Mouse (Mus musculus) lung, adult 18-20 months (tissue): ENCODE results near the gene Fam133b.
"Not testable (repeated sequence)": the region's sequence is repeated elsewhere in the genome, so short reads cannot be mapped to it uniquely, and the experiment has no call there.

Experiments
- DNase-seq, 2 experiments: peaks; one replicate each; pipeline ENCODE4 v3.0.0; 2022; ENCODE audit warnings: mixed read lengths in 2 of 2

Fam133b gene

DNA sequence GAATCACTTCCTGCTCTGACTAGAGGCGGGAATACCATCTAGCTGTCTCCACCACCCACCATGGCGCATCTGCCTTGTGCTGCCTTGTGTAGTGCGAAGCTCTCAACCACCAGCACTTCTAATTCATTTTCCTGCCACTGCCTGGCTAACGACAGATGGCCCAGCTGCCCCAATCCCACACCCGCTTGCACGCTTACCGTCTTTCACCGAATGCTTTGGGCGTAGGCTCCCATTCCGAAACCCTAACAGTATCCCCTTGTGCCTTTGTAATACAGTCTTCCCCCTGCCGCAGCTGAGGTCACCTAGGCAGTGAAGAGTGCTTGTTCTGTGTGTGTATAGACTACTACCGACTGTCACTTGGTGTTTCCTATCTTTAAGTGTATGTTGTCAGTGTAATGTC, 21.9 kb upstream of the Fam133b start:
- no peak for DNase-seq

DNA sequence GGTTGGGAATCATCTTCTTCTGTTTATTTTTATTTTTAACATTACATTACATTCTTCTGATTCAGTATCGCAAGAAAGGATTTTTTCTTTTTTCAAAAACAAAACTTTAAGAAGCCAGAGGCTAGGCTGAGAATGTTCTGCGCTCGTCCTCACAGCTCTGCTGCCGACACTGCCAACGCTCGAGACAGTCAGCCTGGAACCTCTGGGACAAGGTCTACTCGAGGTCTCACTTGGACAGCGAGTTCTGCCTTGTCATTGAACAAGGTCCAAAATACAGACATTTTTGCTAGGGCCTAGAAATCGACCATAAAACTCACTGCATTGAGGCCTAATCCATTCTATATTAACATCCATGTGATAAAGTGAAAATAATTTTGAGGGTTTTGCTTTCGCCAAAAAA, 20.8 kb upstream of the Fam133b start:
- DNase-seq, result no peak

DNA sequence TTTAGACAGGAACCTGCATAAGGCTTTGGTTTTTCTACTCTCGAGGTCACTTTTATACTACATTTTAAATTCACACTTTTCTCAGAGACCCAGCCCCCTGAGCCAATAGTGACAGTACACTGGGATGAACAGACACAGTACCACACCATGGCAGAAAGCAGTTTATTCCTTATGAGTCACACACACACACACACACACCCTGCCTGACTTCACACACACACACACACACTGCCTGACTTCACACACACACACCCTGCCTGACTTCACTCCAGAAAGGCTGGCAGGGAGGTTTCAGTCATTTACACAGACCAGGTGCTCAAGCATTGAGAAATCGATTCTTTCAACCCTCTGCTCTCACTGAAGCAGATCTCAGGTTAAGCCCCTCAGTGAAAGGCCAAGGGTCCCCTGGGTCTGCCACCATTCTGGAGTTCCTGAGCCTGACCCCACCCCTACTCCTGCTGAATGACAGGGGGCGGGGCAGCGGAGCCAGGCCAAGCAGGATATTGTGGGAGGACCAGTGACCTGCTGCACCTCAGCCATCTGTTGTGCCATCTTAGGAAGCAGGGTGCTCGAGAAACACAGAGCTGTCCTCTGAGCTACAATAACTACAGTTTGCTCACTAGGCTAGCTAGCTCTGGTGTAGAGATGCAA, 16.5 kb upstream of the Fam133b start:
- no peak for DNase-seq

DNA sequence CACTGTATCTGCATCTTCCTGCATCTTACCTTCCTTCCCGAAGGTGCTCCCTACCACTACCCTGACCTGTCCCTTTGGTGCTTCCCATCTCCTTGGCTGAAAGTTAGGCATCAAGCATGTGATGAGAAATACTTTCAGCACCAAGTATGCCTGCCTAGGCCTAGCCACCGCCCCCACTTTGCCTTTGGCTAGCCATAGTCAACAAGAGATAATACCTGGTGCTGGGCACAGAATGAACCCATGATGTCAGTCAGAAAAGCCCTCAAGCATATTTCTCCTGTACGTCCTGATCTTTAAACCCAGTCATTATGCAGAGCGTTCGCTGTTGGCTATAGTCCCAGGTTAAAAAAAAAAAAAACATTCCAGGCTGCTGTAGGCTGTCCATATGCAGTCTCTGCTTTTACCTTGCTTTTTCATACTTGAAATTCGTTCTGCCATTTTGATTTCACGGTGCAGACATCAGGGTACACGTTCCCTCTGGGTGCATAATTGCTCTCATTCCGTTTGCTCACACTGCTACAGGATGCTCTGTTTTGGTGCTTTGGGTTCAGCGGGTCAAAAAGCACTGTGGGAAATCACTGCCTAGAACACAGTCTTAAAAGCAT, 13.9 kb upstream of the Fam133b start:
- no peak for DNase-seq

DNA sequence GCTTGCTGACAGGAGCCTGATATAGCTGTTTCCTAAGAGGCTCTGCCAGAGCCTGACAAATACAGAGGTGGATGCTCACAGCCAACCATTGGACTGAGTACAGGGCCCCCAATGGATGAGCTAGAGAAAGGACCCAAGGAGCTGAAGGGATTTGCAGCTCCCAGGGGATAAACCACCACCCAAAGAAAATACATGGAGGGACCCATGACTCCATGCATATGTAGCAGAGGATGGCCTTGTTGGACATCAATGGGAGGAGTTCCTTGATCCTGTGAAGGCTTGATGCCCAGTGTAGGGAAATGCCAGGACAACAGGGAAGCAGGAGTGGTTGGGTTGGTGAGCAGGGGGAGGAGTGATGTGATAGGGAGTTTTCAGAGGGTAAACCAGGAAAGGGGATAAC, 11.6 kb upstream of the Fam133b start:
- not testable (repeated sequence) for DNase-seq

DNA sequence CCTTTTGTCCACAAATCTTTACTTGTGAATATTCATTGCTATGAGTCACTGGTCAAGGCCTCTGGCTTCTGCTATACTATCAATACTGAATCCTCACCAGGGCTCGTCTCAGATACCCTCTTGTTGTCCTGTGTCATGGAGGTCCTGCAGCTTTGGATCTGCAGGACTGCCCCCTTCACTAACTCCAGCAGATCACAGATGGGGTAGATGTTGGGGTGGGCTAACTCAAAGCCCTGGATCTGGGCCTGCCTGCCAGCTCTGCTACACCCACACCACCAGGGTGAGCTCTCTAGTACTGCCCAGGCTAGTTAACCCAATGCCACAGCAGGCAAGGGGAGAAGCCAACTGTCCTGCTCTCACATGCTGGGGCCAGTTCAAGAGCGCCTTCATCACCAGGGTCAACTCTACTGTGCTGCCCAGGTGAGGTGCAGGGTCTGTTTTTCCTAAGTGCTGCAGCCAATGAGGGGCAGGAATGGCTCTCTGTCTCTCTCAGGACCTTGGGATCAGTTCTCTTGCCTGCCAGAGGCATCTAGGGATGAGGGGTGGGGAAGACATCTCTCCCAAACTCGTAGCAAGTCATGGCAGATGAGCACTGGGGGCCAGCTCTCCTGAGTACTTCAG, 6.9 kb upstream of the Fam133b start:
- no peak for DNase-seq

DNA sequence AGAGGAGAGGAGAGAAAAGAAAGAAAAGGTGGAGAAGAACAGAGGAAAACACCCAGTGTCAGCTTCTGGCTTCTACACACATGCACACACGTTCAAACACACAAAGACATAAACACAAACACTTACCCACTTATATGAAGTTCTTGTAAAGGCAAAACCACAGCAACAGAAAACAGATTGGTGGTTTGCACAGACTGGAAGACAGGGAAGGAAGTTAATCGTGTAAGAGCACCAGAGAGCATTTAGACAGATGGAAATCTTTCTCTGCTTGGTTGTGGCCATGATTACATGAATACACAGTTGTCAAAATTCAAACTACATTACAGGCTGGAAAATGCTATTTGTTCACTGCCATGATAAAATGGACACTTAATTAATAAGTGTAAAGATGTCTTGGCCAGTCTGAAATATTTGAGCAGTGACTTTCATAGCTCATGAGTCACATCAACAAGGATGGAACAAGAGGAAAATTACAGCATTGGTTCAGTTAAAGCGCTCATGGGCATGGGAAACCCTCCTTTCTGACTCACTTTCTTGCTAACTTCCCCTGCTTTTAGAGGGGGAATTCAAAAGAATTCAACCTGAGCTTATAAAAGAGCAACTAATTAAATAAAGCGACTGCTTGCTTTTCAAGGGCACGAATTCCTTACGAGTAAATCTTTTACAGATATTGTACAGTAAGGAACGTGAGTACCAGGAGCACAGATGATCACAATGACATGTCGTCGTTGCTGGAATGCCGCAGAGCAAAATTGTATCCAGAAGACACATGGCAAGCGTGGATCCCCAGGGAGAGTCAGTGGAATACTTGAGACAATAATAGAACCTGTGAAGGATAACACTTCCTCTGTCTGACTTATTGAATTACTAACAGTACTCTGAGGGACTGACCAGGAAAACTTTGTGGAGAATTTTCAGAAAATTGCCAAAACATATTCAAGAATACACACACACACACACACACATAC, 4.8 kb upstream of the Fam133b start:
- DNase-seq, result no peak

DNA sequence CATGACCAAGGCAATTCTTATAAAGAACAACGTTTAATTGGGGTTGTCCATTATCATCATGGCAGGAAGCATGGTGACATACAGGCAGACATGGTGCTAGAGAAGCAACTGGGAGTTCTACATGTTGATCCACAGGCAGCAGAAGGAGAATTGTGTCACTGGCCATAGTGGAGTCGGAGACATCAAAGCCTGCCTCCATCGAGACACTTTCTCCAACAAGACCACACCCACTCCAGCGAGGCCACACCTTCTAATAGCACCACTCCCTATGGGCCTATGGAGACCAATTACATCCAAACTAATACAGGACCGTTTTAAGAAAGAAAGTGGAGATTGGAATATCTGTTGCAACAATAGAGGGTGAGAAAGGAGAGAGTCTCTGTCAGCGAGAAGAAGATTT, 1.8 kb upstream of the Fam133b start:
- no peak for DNase-seq

DNA sequence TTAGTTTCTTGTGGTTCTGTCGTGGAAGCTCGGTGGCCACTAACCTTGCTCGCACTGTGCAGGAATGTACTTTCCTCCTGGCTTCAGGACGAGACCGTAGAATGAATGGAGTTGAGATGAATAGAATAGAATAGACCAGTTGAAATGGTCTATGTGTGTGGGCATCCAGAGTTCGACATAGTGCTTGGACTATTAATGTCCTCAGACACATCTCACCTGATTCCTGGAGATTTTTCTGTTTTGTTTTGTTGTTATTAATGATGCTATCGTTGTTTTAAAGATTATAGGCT, 792 bp downstream of the Fam133b start:
- DNase-seq, result no peak

DNA sequence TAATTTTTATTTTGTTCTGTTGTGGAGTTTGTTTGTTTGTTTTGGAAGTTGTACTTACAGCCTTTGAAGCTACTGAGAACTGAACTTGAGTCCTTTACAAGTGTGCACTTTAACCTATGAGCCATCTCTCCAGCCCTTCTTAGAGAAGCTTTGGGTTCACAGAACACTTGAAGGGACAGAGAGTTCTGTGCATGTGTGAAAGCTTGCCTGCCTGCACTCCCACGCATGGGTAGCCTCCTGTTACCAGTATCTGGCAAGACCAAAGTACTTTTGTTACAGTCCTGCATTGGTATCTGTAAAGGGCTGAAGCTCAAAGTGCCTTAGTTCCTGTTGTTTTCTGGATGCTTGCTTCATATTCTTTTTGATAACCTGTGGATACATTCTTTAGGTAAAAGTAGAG, 2.6 kb downstream of the Fam133b start:
- no peak for DNase-seq

DNA sequence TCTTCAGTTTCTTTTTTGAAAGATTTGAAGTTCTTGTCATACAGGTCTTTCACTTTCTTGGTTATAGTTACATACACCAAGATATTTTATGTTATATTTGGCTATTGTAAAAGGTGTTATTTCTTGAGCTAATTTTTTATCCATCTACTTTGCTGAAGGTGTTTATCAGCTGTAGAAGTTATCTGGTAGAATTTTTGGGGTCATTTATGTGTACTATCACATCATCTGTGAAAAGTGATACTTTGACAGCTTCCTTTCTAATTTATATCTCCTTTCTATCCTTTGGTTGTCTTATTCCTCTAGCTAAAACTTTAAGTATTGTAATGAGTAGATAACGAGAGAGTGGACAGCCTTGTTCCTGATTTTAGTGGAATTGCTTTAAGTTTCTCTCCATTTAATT, 7.8 kb downstream of the Fam133b start:
- no peak for DNase-seq

DNA sequence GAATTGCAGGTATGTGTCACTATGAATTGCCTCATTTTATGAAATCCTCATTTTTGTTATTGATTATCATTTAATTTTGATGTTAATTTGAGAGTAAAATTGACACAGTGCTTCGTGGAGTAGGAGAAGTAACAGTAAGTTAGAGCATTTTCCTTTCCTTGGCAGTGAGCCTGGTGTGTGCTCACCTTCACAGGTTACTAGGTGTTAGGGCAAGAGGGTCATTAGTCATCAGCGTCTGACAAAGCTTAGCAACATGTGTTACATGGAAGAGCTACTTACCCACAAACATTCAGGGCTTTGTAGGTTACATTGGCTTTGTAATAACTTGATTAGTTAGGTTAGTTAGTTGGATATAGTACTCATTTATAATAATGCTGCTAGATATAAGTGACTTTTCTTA, 10.6 kb downstream of the Fam133b start:
- peak in 1 of 2 experiments; percentile 2 for DNase-seq

DNA sequence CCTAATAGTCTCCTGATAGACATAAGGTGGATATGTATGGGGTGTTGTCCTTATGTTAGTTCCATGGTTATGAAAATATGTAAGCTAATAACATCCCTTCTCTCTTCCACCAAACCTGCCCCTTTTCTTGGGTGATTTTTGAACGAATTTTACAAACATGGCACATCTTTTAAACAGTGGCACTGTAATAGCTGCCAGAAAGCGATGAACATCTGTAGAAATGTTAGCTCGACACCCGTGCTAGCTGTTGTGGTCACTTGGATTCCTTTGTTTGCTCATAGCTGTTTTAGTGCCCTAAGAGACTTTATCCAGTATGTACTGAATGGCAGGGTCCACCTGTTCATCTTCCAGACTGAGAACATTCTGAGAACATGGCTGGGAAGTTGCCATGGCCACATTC, 27.6 kb downstream of the Fam133b start, which contains the start of gene 1700109H08Rik:
TSS of gene 1700109H08Rik (plus strand) at position 301 of the 400 bp plus-strand sequence.
- no peak for DNase-seq

DNA sequence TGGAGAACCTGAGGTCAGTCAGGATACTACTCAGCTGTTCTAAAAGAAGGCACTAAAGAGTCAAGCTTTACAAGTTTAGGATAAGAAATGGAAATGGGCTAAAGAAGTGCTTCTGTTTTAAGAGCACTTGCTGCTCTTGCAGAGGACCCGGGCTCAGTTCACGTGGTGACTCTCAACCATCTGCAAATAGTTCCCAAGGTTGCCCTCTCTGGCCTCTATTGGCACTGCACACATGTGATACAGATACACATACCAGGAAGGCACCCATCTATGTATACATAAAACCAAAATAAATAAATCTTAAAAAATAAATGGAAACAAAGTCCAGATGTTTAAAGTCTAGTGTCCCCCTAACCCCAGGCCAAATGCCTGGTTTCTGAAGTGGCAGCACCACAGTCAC, 31.2 kb downstream of the Fam133b start:
- no peak for DNase-seq

DNA sequence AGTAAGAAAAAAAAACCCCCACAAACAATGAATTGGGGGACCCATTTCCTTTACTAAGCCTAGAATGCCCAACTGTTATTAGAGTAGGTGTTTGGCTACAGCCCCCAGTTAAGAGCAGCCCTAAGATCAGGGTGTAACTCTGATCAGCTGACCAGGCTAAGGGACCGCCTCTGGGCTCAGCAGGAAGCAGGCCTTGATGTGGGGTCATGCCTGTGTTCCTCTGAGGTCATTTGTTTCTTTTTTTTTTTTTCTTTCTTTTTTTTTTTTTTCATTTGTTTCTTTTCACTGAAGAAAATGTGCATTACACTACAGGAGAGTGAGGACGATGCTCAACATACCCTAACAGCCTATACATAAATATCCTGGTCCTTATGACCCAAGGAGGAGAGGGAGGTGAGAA, 34.3 kb downstream of the Fam133b start:
- no peak for DNase-seq

DNA sequence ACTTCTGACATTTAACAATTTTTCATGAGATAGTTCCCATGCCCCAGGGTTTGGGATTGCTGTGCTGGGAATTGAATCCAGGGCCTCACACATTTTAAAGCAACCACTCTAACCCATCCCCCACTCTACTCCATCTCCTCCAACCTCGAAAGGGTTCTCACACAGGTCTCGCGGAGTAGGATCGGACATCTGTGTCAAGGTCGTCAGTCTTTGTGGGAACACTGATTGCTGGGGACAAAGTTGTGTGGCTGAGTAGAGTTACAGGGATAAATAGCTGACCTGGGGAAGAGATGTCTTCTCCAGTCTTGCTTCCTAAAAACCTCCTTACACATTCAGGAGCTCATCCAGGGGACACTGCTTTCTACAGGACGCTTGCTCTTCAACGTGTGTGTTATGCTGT, 35.4 kb downstream of the Fam133b start:
- no peak for DNase-seq

DNA sequence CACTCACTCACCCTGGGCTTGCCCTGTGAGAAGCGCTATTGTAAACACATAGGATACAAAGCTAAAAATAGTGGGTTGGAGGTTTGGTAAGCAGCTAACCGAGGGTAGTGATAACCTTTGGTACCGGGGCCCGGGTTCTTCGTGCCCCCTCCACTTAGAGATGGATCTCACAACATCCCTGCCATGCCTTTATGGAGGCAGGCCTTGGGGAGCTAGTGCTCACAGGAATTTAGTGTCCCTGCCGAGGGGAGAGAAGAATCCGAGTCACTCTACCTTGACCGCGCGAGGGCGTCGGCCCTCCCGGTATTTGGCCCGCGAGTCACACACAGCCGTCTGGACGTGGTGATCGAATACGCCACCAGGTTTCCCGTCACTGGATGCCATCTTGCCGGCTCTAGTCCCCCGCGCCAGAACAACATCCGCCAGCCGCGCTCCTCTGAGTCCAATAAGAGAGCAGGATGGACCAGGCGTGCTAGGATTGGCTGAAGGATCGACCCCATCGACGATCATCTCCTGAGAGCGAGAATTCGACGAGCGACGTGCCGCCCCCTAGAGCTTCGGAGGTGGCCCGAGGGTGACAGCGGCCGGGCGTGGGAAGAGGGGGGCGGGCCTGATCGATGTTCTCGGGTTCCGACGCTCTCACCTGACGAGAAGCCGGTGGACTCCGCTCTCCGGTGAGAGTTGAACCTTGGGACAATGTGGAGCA, 52.2 kb downstream of the Fam133b start, which contains the start of gene Pex1:
TSS of gene Pex1 (plus strand) at position 374 of the 706 bp plus-strand sequence.
- DNase-seq, result peak; percentile 96 to 97

DNA sequence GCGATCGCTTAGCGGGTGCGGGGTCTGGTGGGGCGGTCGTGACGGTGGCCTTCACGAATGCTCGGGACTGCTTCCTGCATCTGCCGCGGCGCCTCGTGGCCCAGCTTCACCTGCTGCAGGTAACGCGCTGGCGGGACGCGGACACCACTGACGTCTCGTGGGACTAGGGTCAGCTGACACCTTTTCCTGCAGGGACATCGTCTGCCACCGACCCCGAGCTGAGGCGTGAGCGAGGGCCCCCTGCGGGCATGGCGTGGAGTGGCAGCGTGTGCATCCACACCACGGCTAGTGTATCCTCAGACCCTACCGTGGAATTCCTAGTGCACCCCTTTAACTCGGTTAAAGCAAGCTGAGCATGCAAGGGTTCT, 52.8 kb downstream of the Fam133b start, which contains the start of gene Rbm48:
TSS of gene Rbm48 (minus strand) at position 187 of the 368 bp plus-strand sequence.
- DNase-seq, result peak; percentile 80 to 85

DNA sequence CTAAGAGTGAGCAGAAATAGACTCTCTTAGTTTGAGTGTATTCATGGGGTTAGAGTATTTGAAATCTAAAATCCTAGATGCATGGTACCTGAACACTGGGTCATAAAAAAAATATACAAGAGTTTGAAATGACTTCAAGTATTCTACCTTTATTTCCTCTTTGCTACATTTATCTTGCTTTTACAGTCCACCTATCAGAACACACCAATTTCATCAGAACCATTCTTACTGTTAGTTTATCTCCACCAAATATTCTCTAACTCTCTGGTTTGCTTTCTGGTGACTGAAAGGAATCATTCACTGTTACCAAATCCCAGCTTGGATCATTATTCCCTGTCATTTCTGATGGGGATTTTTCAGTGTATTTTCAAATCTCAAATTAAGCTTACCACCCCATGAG, 53.5 kb downstream of the Fam133b start:
- DNase-seq, result no peak

DNA sequence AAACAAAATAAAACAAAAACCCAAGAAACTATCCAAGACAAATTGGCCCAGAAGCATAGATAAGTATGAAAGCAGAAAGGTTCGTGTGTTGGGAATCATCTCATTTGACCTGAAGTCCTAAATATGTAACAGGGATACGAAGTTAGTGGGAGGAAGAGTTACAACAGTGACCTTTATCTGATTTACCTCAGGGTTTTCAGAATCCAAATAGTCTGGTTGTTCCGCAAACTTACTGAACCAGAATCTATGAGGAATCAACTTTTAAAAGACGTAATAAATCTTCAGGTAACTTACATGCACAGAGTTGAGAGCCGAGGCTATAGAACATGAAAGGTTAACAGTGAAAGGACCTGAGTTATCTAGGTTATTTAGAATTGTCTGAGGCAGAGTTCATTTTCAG, 55.1 kb downstream of the Fam133b start:
- DNase-seq, result no peak

DNA sequence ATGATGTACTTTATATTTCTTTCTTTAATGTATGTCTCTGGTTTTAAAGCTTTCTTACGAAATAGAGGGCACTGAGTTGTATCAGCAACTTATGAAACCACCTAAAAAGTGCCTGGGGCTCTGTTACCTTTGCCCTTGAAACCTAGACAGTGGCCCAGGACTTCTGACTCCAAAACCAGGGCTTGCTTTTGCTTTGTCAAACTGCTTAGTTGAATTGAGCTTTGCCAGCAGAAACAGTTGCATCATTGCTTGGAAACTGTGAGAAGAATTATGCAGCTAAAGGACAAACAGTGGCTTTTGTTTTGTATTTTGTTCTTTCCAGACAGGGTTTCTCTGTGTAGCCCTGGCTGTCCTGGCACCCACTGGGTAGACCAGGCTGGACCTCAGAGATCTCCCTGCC, 56.7 kb downstream of the Fam133b start:
- no peak for DNase-seq

DNA sequence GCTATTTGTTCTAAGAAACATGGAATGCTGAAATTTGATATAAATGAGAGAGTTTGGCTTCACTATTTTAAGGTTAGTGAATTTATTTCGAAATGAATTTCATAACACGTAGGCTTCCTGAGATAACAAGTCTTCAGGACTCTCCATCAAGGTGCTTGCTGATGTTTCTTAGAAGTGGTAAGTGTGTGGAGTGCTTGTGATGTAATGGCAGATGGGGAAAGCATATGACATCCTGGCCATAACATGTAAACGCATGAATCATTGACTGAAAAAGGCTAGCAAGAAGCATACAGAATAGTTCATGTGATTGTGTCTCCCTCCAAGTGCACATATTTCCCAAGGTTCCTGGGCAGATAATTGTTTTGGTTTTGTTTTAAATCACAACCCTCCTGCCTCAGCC, 57.2 kb downstream of the Fam133b start:
- no peak for DNase-seq

DNA sequence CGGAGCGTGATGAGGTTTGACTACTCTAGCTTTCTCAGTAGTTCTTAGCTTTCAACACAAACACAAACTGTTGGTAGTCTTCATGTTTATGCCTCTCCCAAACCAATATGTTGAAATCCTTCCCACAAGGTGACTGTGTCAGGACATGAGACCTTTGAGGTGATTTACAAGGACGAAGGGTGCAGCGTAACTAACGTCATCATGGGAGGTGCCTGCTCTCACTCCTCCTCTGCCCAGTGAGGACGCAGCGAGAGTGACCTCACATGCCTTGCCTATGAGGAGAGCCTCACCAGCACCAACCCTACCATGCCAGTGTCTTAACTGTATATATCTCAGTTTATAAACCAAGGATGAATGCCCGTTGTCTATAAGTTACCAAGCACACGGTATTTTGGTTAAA, 63.5 kb downstream of the Fam133b start:
- DNase-seq, result no peak
